ENCODE assay signal across 13 mouse cellular contexts in the genomic region with DNA sequence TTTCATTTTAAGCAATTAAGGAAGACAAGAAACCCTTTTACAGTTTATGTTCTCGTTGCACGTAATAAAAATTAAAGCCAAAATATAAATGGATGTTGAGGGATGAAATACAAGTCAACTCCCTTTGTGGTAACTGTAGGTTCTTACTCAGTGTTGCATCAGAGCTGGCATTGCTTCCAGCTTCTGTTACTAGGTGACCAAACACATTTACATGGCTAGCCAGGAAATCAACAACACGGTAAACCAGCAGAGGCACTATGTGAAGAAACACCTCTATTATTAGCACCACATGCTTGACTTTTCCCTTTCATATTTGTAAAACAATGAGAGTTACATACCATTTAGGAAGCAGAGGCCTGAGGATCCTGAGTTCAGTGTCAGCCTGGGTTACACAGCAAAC. TPM values are rescaled to one million over a fixed set of nuclear protein-coding genes. Genes with fewer than 3 reads are reported as not detected.
DNase-seq lines count a peak whose midpoint lies in the region; ATAC-seq and TF ChIP-seq lines count a peak whose summit lies in the region.
"Had no signal": no experiment of that assay in that cellular context is flagged by ENCODE, and none has a peak within 500 bp of the region (broad histone marks: within the 10 kb centered on the region; RNA-seq: fewer than 3 reads in every experiment).

No protein-coding gene starts in this region.

- no peak overlapping the region for H3K4me2 ChIP-seq in heart, embryonic 16.5 days (ENCODE audit: low read depth, low read length)
- H3K4me2 ChIP-seq in myocyte (ENCODE audit: low read depth): peak overlapping the region; percentile 54
- no peak overlapping the region for H3K4me2 ChIP-seq in midbrain, embryonic 16.5 days (ENCODE audit: low read length)
- H3K4me2 ChIP-seq in forebrain, embryonic 15.5 days (replicated peaks): no peak overlapping the region
- H3K4me2 ChIP-seq: limb, embryonic 15.5 days; midbrain, embryonic 12.5 days; neural tube, embryonic 15.5 days had no signal

- H3K4me3 ChIP-seq in liver, adult 2 months (ENCODE audit: insufficient read depth, low read depth, low read length): no peak overlapping the region
- H3K4me3 ChIP-seq in heart, embryonic 16.5 days (ENCODE audit: low read length): no peak overlapping the region
- H3K4me3 ChIP-seq in myocyte: no peak overlapping the region
- no peak overlapping the region for H3K4me3 ChIP-seq in midbrain, embryonic 16.5 days (ENCODE audit: low read depth, low read length)
- H3K4me3 ChIP-seq in forebrain, embryonic 15.5 days: no peak overlapping the region
- H3K4me3 ChIP-seq: limb, embryonic 15.5 days; midbrain, embryonic 12.5 days; neural tube, embryonic 15.5 days had no signal

- H3K27ac ChIP-seq in liver, adult 2 months (replicated peaks; ENCODE audit: insufficient read depth, low read depth, low read length): peak overlapping the region; percentile 58; the same call in 1 of the 2 replicates
- peak overlapping the region; percentile 56 for H3K27ac ChIP-seq in heart, embryonic 16.5 days (ENCODE audit: low read length)
- no peak overlapping the region for H3K27ac ChIP-seq in midbrain, embryonic 16.5 days (ENCODE audit: low read length)
- H3K27ac ChIP-seq in forebrain, embryonic 15.5 days (replicated peaks): no peak overlapping the region
- H3K27ac ChIP-seq: limb, embryonic 15.5 days; midbrain, embryonic 12.5 days; neural tube, embryonic 15.5 days had no signal

- peak; percentile 40 for DNase-seq in adrenal gland, adult 2 months
- DNase-seq in adrenal gland, adult 8-10 months: no peak
- peak; percentile 86 for DNase-seq in liver, adult 2 months (ENCODE audit: extremely low read depth, low read depth, low spot score)
- DNase-seq in liver: no peak

- peaks cover 32% of the 10 kb centered on the region for H3K4me1 ChIP-seq in liver, adult 2 months (ENCODE audit: control insufficient read depth, insufficient read depth, low read length)
- peaks cover 3% of the 10 kb centered on the region for H3K4me1 ChIP-seq in heart, embryonic 16.5 days (ENCODE audit: control insufficient read depth, insufficient read depth, low read length)
- no peaks in the 10 kb centered on the region for H3K4me1 ChIP-seq in midbrain, embryonic 16.5 days (ENCODE audit: control insufficient read depth, insufficient read depth, low read length)
- H3K4me1 ChIP-seq in forebrain, embryonic 15.5 days: 0 out of 2 replicates have a peak, but pooled peaks cover 3% of the 10 kb centered on the region
- H3K4me1 ChIP-seq: limb, embryonic 15.5 days; midbrain, embryonic 12.5 days; neural tube, embryonic 15.5 days had no signal

- ATAC-seq in heart, embryonic 16.5 days (replicated peaks; ENCODE audit: extremely low read depth, insufficient read depth, low FRiP score): no peak
- no peak for ATAC-seq in midbrain, embryonic 16.5 days
- ATAC-seq in forebrain, embryonic 15.5 days (replicated peaks): no peak

- no peak overlapping the region for H3ac ChIP-seq in myocyte (ENCODE audit: control insufficient read depth, insufficient read length)

- H3K27me3 ChIP-seq in liver, adult 2 months (ENCODE audit: control insufficient read depth, insufficient read depth, low read length): no peaks in the 10 kb centered on the region
- H3K27me3 ChIP-seq in heart, embryonic 16.5 days (ENCODE audit: control insufficient read depth, insufficient read depth, low read length): no peaks in the 10 kb centered on the region
- H3K27me3 ChIP-seq in myocyte (ENCODE audit: control insufficient read depth, insufficient read depth, insufficient read length): no peaks in the 10 kb centered on the region
- no peaks in the 10 kb centered on the region for H3K27me3 ChIP-seq in midbrain, embryonic 16.5 days (ENCODE audit: control insufficient read depth, insufficient read depth, low read depth, low read length)
- no peaks in the 10 kb centered on the region for H3K27me3 ChIP-seq in forebrain, embryonic 15.5 days
- H3K27me3 ChIP-seq: limb, embryonic 15.5 days; midbrain, embryonic 12.5 days; neural tube, embryonic 15.5 days had no signal

- no peak for TF ChIP-seq POLR2A in liver, adult 2 months (IDR thresholded peaks at IDR 0.05; ENCODE audit: extremely low read depth, insufficient read depth, low read length)
- no peak for TF ChIP-seq POLR2A in myocyte (IDR thresholded peaks at IDR 0.05; ENCODE audit: insufficient read length, low read depth)

- H3K36me3 ChIP-seq in liver, adult 2 months (ENCODE audit: control insufficient read depth, insufficient read depth, low read length): peaks cover 25% of the 10 kb centered on the region
- H3K36me3 ChIP-seq in heart, embryonic 16.5 days (ENCODE audit: control insufficient read depth, insufficient read depth): no peaks in the 10 kb centered on the region
- no peaks in the 10 kb centered on the region for H3K36me3 ChIP-seq in myocyte (ENCODE audit: control insufficient read depth, insufficient read depth)
- no peaks in the 10 kb centered on the region for H3K36me3 ChIP-seq in midbrain, embryonic 16.5 days (ENCODE audit: control insufficient read depth, insufficient read depth, low read length)
- peaks cover 6% of the 10 kb centered on the region; the same call in 1 of the 2 replicates for H3K36me3 ChIP-seq in forebrain, embryonic 15.5 days
- H3K36me3 ChIP-seq: midbrain, embryonic 12.5 days; neural tube, embryonic 15.5 days had no signal

- no peak for TF ChIP-seq CTCF in liver, adult 2 months (IDR thresholded peaks at IDR 0.05; ENCODE audit: low read depth, low read length)

- WGBS in liver, adult 2 months: 59% methylated on average over 3 of the region's 3 CpGs
- WGBS in heart, embryonic 16.5 days: 71% methylated on average over 3 of the region's 3 CpGs
- WGBS in midbrain, embryonic 16.5 days: 96% methylated on average over 3 of the region's 3 CpGs
- WGBS in forebrain, embryonic 15.5 days: 91% methylated on average over 3 of the region's 3 CpGs

- no peak overlapping the region for H3K9ac ChIP-seq in liver, adult 2 months (ENCODE audit: low read depth, low read length)
- H3K9ac ChIP-seq in heart, embryonic 16.5 days (ENCODE audit: low read length): no peak overlapping the region
- H3K9ac ChIP-seq in midbrain, embryonic 16.5 days (ENCODE audit: low read depth, low read length): no peak overlapping the region
- H3K9ac ChIP-seq in forebrain, embryonic 15.5 days (replicated peaks): no peak overlapping the region
- H3K9ac ChIP-seq: limb, embryonic 15.5 days; midbrain, embryonic 12.5 days; neural tube, embryonic 15.5 days had no signal

- H3K79me2 ChIP-seq in liver, adult 2 months (ENCODE audit: control insufficient read depth, insufficient read depth, low read length): peaks cover 34% of the 10 kb centered on the region
- no peaks in the 10 kb centered on the region for H3K79me2 ChIP-seq in myocyte (ENCODE audit: control insufficient read depth, insufficient read depth)

- no peaks in the 10 kb centered on the region for H3K9me3 ChIP-seq in heart, embryonic 16.5 days (replicated peaks; ENCODE audit: control insufficient read depth, low read length)
- H3K9me3 ChIP-seq in midbrain, embryonic 16.5 days (replicated peaks; ENCODE audit: control insufficient read depth, low read length, poor library complexity, severe bottlenecking): no peaks in the 10 kb centered on the region
- H3K9me3 ChIP-seq in forebrain, embryonic 15.5 days: no peaks in the 10 kb centered on the region
- H3K9me3 ChIP-seq: limb, embryonic 15.5 days; midbrain, embryonic 12.5 days; neural tube, embryonic 15.5 days had no signal

TF ChIP-seq in myocyte, 11 proteins besides CTCF, POLR2A, EP300 and RAD21:
- TF ChIP-seq CEBPB (IDR thresholded peaks at IDR 0.05; ENCODE audit: insufficient read depth, poor library complexity, severe bottlenecking) (peak; percentile 99), REST (IDR thresholded peaks at IDR 0.05; ENCODE audit: insufficient read depth, insufficient read length) (no peak)

RNA-seq across cellular contexts. Expression of a gene that starts 21.6 kb away (rescaled TPM):
- total RNA-seq in adrenal gland, adult 2 months (2021): 10 to 100 TPM; 68.1 to 80.1 TPM
- 18.3 and 20.9 TPM in 2 replicates for polyA plus RNA-seq in adrenal gland, adult 2 months (2012; rRNA removed)
- total RNA-seq in adrenal gland, adult 8-10 months (2022): 10 to 100 TPM; 76.1 to 96.7 (median 85.5) TPM
- 125 and 136 TPM in 2 replicates for total RNA-seq in liver, adult 2 months (2014; rRNA removed)
- 31.1 and 35.3 TPM in 2 replicates for polyA plus RNA-seq in liver, adult 2 months (2012; rRNA removed)
- polyA plus RNA-seq in heart, embryonic 16.5 days (2015; fragmentation: Nextera tagmentation; extraction: Ambion mirVana): 11.0 and 14.5 TPM in 2 replicates
- polyA plus RNA-seq in myocyte (2012; fragmentation: generic; extraction: Trizol): 12.2 TPM
- polyA plus RNA-seq in midbrain, embryonic 16.5 days (2015; fragmentation: Nextera tagmentation; extraction: Ambion mirVana): 7.0 and 8.1 TPM in 2 replicates
- polyA plus RNA-seq in forebrain, embryonic 15.5 days (2015; fragmentation: Nextera tagmentation; extraction: Ambion mirVana): 9.4 and 9.9 TPM in 2 replicates

RNA-seq across cellular contexts. Expression of a gene that starts 45.6 kb away (rescaled TPM):
- under 1 TPM; 0.09 to 0.38 TPM for total RNA-seq in adrenal gland, adult 2 months (2021)
- polyA plus RNA-seq in adrenal gland, adult 2 months (2012; rRNA removed): 0.17 TPM in 1 of 2 replicates, not detected in the other
- 1 to 10 TPM in 2 of 4 experiments, under 1 TPM in 2; 0.17 to 1.2 (median 0.61) TPM for total RNA-seq in adrenal gland, adult 8-10 months (2022)
- total RNA-seq in liver, adult 2 months (2014; rRNA removed): 0.13 and 0.18 TPM in 2 replicates
- 0.12 and 0.22 TPM in 2 replicates for polyA plus RNA-seq in liver, adult 2 months (2012; rRNA removed)
- polyA plus RNA-seq in heart, embryonic 16.5 days (2015; fragmentation: Nextera tagmentation; extraction: Ambion mirVana): 1.5 and 12.2 TPM in 2 replicates
- polyA plus RNA-seq in myocyte (2012; fragmentation: generic; extraction: Trizol): not detected
- not detected in 2 replicates for polyA plus RNA-seq in midbrain, embryonic 16.5 days (2015; fragmentation: Nextera tagmentation; extraction: Ambion mirVana)
- not detected in 2 replicates for polyA plus RNA-seq in forebrain, embryonic 15.5 days (2015; fragmentation: Nextera tagmentation; extraction: Ambion mirVana)
- total RNA-seq: layer of hippocampus, postnatal 10 days had no signal
- polyA plus RNA-seq: intestine, embryonic 14.5 days; limb, embryonic 15.5 days; midbrain, embryonic 12.5 days; neural tube, embryonic 15.5 days had no signal

Comparison
In these comparisons a context has a peak if more than half of its experiments do, and no peak if none do; other contexts are left out.
1. DNase-seq: peak in adrenal gland, adult 2 months (single experiment) and liver, adult 2 months (single experiment); none in adrenal gland, adult 8-10 months (single experiment) and liver (single experiment).
2. H3K27ac ChIP-seq: peak in liver, adult 2 months (single experiment) and heart, embryonic 16.5 days (single experiment); none in midbrain, embryonic 16.5 days (single experiment) and forebrain, embryonic 15.5 days (single experiment).